Mouse (Mus musculus) Patski (cell line): ENCODE measurements at regions not wholly inside any gene's neighbourhood (a gene's known extent, or its start where the extent isn't known, plus 50 kb on each side); places are given as distances from the start of the nearest gene placed in this dataset.

ENCODE experiments used
- ATAC-seq: fragments of 100-300 bp; one replicate; pipeline ENCODE4 v1.8.0; 2021
- CTCF ChIA-PET: fragments of 350-600 bp; sonication (Branson Sonifier 250); formaldehyde crosslinking; loops from one replicate; lab custom pipeline; 2022; ENCODE audit warnings: inconsistent platforms; lab: Charles Lee
- POLR2A ChIA-PET: fragments of 350-600 bp; sonication (Branson Sonifier 250); formaldehyde crosslinking; loops from one replicate; lab custom pipeline; 2022; ENCODE audit warnings: antibody characterized with exemption, inconsistent platforms; lab: Charles Lee
- DNase-seq: peaks from one replicate; pipeline ENCODE4 v3.0.0-alpha.2; 2011; ENCODE audit warnings: low read depth, low spot score
- H3K27me3 ChIP-seq: fragments of 371-371 bp; one replicate; pipeline ENCODE4 v1.5.1; 2021
- CTCF ChIP-seq: fragments of 100-300 bp; IDR thresholded peaks from one replicate; pipeline ENCODE4 v1.5.1; 2021
- in situ Hi-C: fragments of 300-500 bp; cut with MboI; formaldehyde crosslinking; loops from 3 replicates; pipeline ENCODE4 v1.11.1; 2018; ENCODE audit warnings: low pct_unique_long_range_greater_than_20kb, mixed read lengths

- no peak for ATAC-seq
These were observed 73.8 kb upstream of the Tspan8 start for GRCm38 (mm10) chr10:115742634-115743347.

GRCm38 (mm10) chr10:115749844-115750243 is 66.8 kb upstream of the Tspan8 start:
- DNase-seq = no peak
- in situ Hi-C loops = no loop called here
- POLR2A ChIA-PET = interaction anchor here (1.3 kb wide), 1 partner anchor 10 kb away, joined by 3 read pairs; no protein-coding TSS in a partner anchor
- no peaks in the 10 kb centered on the region for H3K27me3 ChIP-seq
- no peak for ATAC-seq
- TF ChIP-seq CTCF = no peak
- CTCF ChIA-PET = no interaction called here

More at GRCm38 (mm10) chr10:115742634-115743347, 73.8 kb upstream of the Tspan8 start:
- in situ Hi-C loops = no loop called here
- CTCF ChIA-PET = no interaction called here
- TF ChIP-seq CTCF = no peak
- POLR2A ChIA-PET = no interaction called here
- no peak for DNase-seq
- H3K27me3 ChIP-seq = no peaks in the 10 kb centered on the region

GRCm38 (mm10) chr10:115750250-115750649 is 66.4 kb upstream of the Tspan8 start:
- POLR2A ChIA-PET = interaction anchor here (1.3 kb wide), 1 partner anchor 10 kb away, joined by 3 read pairs; no protein-coding TSS in a partner anchor
- H3K27me3 ChIP-seq = no peaks in the 10 kb centered on the region
- no peak for TF ChIP-seq CTCF
- in situ Hi-C loops = no loop called here
- CTCF ChIA-PET = no interaction called here
- DNase-seq (no peak), ATAC-seq (no peak)

- CTCF ChIA-PET = interaction anchor here (1.0 kb wide), 1 partner anchor 12 kb away, joined by 3 read pairs; no protein-coding TSS in a partner anchor
- DNase-seq = no peak
- ATAC-seq = peak; percentile 44
- TF ChIP-seq CTCF = no peak
- in situ Hi-C loops = no loop called here
- POLR2A ChIA-PET = no interaction called here
- no peaks in the 10 kb centered on the region for H3K27me3 ChIP-seq
These were observed 58.0 kb upstream of the Tspan8 start for GRCm38 (mm10) chr10:115758667-115759066.
